Mouse (Mus musculus) midbrain, embryonic 14.5 days (tissue): ENCODE measurements around the gene Ccdc39. TPM values are rescaled to one million over a fixed set of nuclear protein-coding genes. Genes with fewer than 3 reads are reported as not detected.

Source experiments
- ATAC-seq: fragments of 200-750 bp; cut with Nextera tagmentation; 2 replicates; pipeline ENCODE4 v1.8.0; 2017; ENCODE audit warnings: moderate number of reproducible peaks, moderate library complexity; ENCODE audit not compliant: low FRiP score, low TSS enrichment
- DNase-seq: peaks from one replicate; pipeline ENCODE4 v3.0.0-alpha.2; 2015
- H3K27ac ChIP-seq: fragments of 300-500 bp; sonication (generic); replicated peaks from 2 replicates; pipeline ENCODE4 v1.5.1; 2014; ENCODE audit warnings: mild to moderate bottlenecking, low read depth, low read length, moderate library complexity
- H3K27me3 ChIP-seq: fragments of 300-500 bp; sonication (generic); 2 replicates; pipeline ENCODE4 v1.6.1; 2014; ENCODE audit warnings: low read length, control low read depth, mixed read lengths; ENCODE audit not compliant: control insufficient read depth, insufficient read depth
- H3K36me3 ChIP-seq: fragments of 300-500 bp; sonication (generic); 2 replicates; pipeline ENCODE4 v1.6.1; 2014; ENCODE audit warnings: low read length, control low read depth; ENCODE audit not compliant: control insufficient read depth, insufficient read depth
- H3K4me1 ChIP-seq: fragments of 300-500 bp; sonication (generic); 2 replicates; pipeline ENCODE4 v1.6.1; 2014; ENCODE audit warnings: mild to moderate bottlenecking, antibody characterized with exemption, low read length, control low read depth; ENCODE audit not compliant: control insufficient read depth, insufficient read depth
- H3K4me2 ChIP-seq: fragments of 300-500 bp; sonication (generic); 2 replicates; pipeline ENCODE4 v1.6.1; 2014; ENCODE audit warnings: mild to moderate bottlenecking, low read length, moderate library complexity
- H3K4me3 ChIP-seq: fragments of 300-500 bp; sonication (generic); replicated peaks from 2 replicates; pipeline ENCODE4 v1.5.1; 2014; ENCODE audit warnings: low read depth, low read length
- H3K9ac ChIP-seq: fragments of 300-500 bp; sonication (generic); replicated peaks from 2 replicates; pipeline ENCODE4 v1.6.1; 2014; ENCODE audit warnings: mild to moderate bottlenecking, low read length, moderate library complexity
- H3K9me3 ChIP-seq: fragments of 300-500 bp; sonication (generic); 2 replicates; pipeline ENCODE4 v1.6.1; 2016; ENCODE audit warnings: low read length, control low read depth, mixed read lengths; ENCODE audit not compliant: control insufficient read depth
- WGBS: fragments of 180-500 bp; shearing (Covaris S2); extraction: QIAGEN DNeasy Blood & Tissue Kit; methylation state at CpG from one replicate; pipeline ENCODE4 v1.1.7; 2014; 5-methylcytosine and 5-hydroxymethylcytosine counted together
- polyA plus RNA-seq: library from polyadenylated mRNA; unstranded; fragments of >200 nt; fragmentation: Nextera tagmentation; extraction: Ambion mirVana; gene quantifications from 2 replicates; pipeline ENCODE4 v1.2.1, GENCODE M21; 2014

Gene Ccdc39
- 16.8 and 16.9 TPM in 2 replicates for polyA plus RNA-seq

GRCm38 (mm10) chr3:33843801-33844632 lies at the start of gene Ccdc39:
Gene Ccdc39, minus strand, starts transcription at chr3:33844310.
- H3K4me2 ChIP-seq: peak within 1 kb of the TSS; percentile 86
- ATAC-seq: peak; percentile 90
- peak within 1 kb of the TSS; percentile 65 for H3K4me3 ChIP-seq
- H3K9me3 ChIP-seq: no peaks in the 10 kb centered on the region
- H3K9ac ChIP-seq: peak within 1 kb of the TSS; percentile 72
- H3K36me3 ChIP-seq: no peaks in the 10 kb centered on the region
- peaks cover 10% of the 10 kb centered on the region; the same call in 1 of the 2 replicates for H3K4me1 ChIP-seq
- H3K27me3 ChIP-seq: no peaks in the 10 kb centered on the region
- DNase-seq: peak; percentile 93
- peak within 1 kb of the TSS; percentile 80 for H3K27ac ChIP-seq
- WGBS: 4% methylated on average over 26 of the region's 26 CpGs

GRCm38 (mm10) chr3:33893433-33893832 lies 49.3 kb upstream of the Ccdc39 start:
- H3K36me3 ChIP-seq: no peaks in the 10 kb centered on the region
- WGBS: 91% methylated on average over 5 of the region's 5 CpGs
- H3K9me3 ChIP-seq: no peaks in the 10 kb centered on the region
- H3K27ac ChIP-seq: no peak overlapping the region
- no peaks in the 10 kb centered on the region for H3K4me1 ChIP-seq
- no peak overlapping the region for H3K4me2 ChIP-seq
- H3K4me3 ChIP-seq: no peak overlapping the region
- no peak overlapping the region for H3K9ac ChIP-seq
- H3K27me3 ChIP-seq: no peaks in the 10 kb centered on the region
- no peak for ATAC-seq
- DNase-seq: no peak

- 0 out of 2 replicates have a peak overlapping the region, but pooled peaks have one; percentile 11 for H3K4me2 ChIP-seq
These were observed 43.3 kb upstream of the Ccdc39 start for GRCm38 (mm10) chr3:33887438-33887837.

GRCm38 (mm10) chr3:33883105-33883504 lies 39.0 kb upstream of the Ccdc39 start:
- H3K4me3 ChIP-seq: no peak overlapping the region
- H3K9ac ChIP-seq: no peak overlapping the region
- 82% methylated on average over 6 of the region's 6 CpGs for WGBS
- no peaks in the 10 kb centered on the region for H3K27me3 ChIP-seq
- H3K9me3 ChIP-seq: no peaks in the 10 kb centered on the region
- H3K27ac ChIP-seq: no peak overlapping the region
- H3K4me2 ChIP-seq: no peak overlapping the region
- no peak; the same call in 1 of the 2 replicates for ATAC-seq
- H3K4me1 ChIP-seq: peaks cover 5% of the 10 kb centered on the region
- no peaks in the 10 kb centered on the region for H3K36me3 ChIP-seq
- DNase-seq: peak; percentile 9

More at GRCm38 (mm10) chr3:33887438-33887837, 43.3 kb upstream of the Ccdc39 start:
- ATAC-seq (peak; percentile 19; the same call in 1 of the 2 replicates), DNase-seq (peak; percentile 69)
- H3K27ac ChIP-seq: no peak overlapping the region
- WGBS: 16% methylated on average over 8 of the region's 8 CpGs
- H3K4me3 ChIP-seq: no peak overlapping the region
- H3K4me1 ChIP-seq: peaks cover 5% of the 10 kb centered on the region
- no peaks in the 10 kb centered on the region for H3K36me3 ChIP-seq
- H3K9ac ChIP-seq: no peak overlapping the region
- H3K9me3 ChIP-seq: no peaks in the 10 kb centered on the region
- H3K27me3 ChIP-seq: no peaks in the 10 kb centered on the region

GRCm38 (mm10) chr3:33882695-33883094 lies 38.6 kb upstream of the Ccdc39 start:
- peak; percentile 26 for DNase-seq
- no peak overlapping the region for H3K9ac ChIP-seq
- WGBS: 65% methylated on average over 2 of the region's 2 CpGs
- H3K4me2 ChIP-seq: no peak overlapping the region
- H3K4me3 ChIP-seq: no peak overlapping the region
- no peak for ATAC-seq
- H3K9me3 ChIP-seq: no peaks in the 10 kb centered on the region
- peaks cover 5% of the 10 kb centered on the region for H3K4me1 ChIP-seq
- H3K27me3 ChIP-seq: no peaks in the 10 kb centered on the region
- H3K36me3 ChIP-seq: no peaks in the 10 kb centered on the region
- no peak overlapping the region for H3K27ac ChIP-seq

GRCm38 (mm10) chr3:33878661-33879060 lies 34.6 kb upstream of the Ccdc39 start:
- Histone ChIP-seq H3K4me1 (peaks cover 3% of the 10 kb centered on the region; the same call in 1 of the 2 replicates), H3K4me3 (no peak overlapping the region), H3K27me3 (no peaks in the 10 kb centered on the region), H3K36me3 (no peaks in the 10 kb centered on the region), H3K27ac (no peak overlapping the region), H3K9ac (no peak overlapping the region), H3K9me3 (no peaks in the 10 kb centered on the region), H3K4me2 (no peak overlapping the region)
- WGBS: 93% methylated on average over 6 of the region's 6 CpGs
- DNase-seq: no peak
- ATAC-seq: no peak

GRCm38 (mm10) chr3:33874456-33875286 lies 30.6 kb upstream of the Ccdc39 start:
- no peak overlapping the region for H3K27ac ChIP-seq
- WGBS: 79% methylated on average over 12 of the region's 12 CpGs
- H3K9me3 ChIP-seq: no peaks in the 10 kb centered on the region
- H3K4me2 ChIP-seq: no peak overlapping the region
- H3K36me3 ChIP-seq: no peaks in the 10 kb centered on the region
- H3K9ac ChIP-seq: no peak overlapping the region
- no peaks in the 10 kb centered on the region for H3K27me3 ChIP-seq
- H3K4me3 ChIP-seq: no peak overlapping the region
- ATAC-seq (no peak), DNase-seq (no peak)
- H3K4me1 ChIP-seq: peaks cover 8% of the 10 kb centered on the region; the same call in 1 of the 2 replicates

- H3K4me2 ChIP-seq: no peak overlapping the region
- no peak overlapping the region for H3K9ac ChIP-seq
- no peaks in the 10 kb centered on the region for H3K36me3 ChIP-seq
- peaks cover 8% of the 10 kb centered on the region; the same call in 1 of the 2 replicates for H3K4me1 ChIP-seq
- DNase-seq: no peak
- no peaks in the 10 kb centered on the region for H3K9me3 ChIP-seq
- H3K4me3 ChIP-seq: no peak overlapping the region
- no peaks in the 10 kb centered on the region for H3K27me3 ChIP-seq
- WGBS: 77% methylated on average over 7 of the region's 7 CpGs
- no peak for ATAC-seq
- H3K27ac ChIP-seq: no peak overlapping the region
These were observed 29.7 kb upstream of the Ccdc39 start for GRCm38 (mm10) chr3:33873837-33874236.
